In genomic region chrX:35930934-35931406, GRCm38 (mm10) we compare ENCODE assay signal across 20 mouse cellular contexts. TPM values are rescaled to one million over a fixed set of nuclear protein-coding genes. Genes with fewer than 3 reads are reported as not detected.
DNase-seq lines count a peak whose midpoint lies in the region; ATAC-seq and TF ChIP-seq lines count a peak whose summit lies in the region.
"Had no signal": no experiment of that assay in that cellular context is flagged by ENCODE, and none has a peak within 500 bp of the region (broad histone marks: within the 10 kb centered on the region; RNA-seq: fewer than 3 reads in every experiment).

No protein-coding gene starts in this region.

- no peak for TF ChIP-seq CTCF in bone marrow macrophage, adult 2 months (IDR thresholded peaks at IDR 0.05; ENCODE audit: low read depth, low read length)

- H3K36me3 ChIP-seq in macrophage (ENCODE audit: inconsistent target), result no peaks in the 10 kb centered on the region
- H3K36me3 ChIP-seq in stomach, embryonic 15.5 days, result no peaks in the 10 kb centered on the region
- H3K36me3 ChIP-seq: embryonic facial prominence, embryonic 15.5 days; heart, embryonic 12.5 days; neural tube, embryonic 15.5 days had no signal

- H3K9ac ChIP-seq in stomach, embryonic 15.5 days, result no peak overlapping the region
- H3K9ac ChIP-seq: embryonic facial prominence, embryonic 15.5 days; forebrain, embryonic 13.5 days; heart, embryonic 12.5 days; liver, embryonic 14.5 days; neural tube, embryonic 15.5 days had no signal

- H3K4me1 ChIP-seq in bone marrow macrophage, adult 2 months (ENCODE audit: control insufficient read depth, insufficient read depth, low read length), result peaks cover 20% of the 10 kb centered on the region
- H3K4me1 ChIP-seq in stomach, embryonic 15.5 days, result no peaks in the 10 kb centered on the region
- H3K4me1 ChIP-seq: embryonic facial prominence, embryonic 15.5 days; neural tube, embryonic 15.5 days had no signal

- no peaks in the 10 kb centered on the region for H3K9me3 ChIP-seq in stomach, embryonic 15.5 days
- H3K9me3 ChIP-seq: embryonic facial prominence, embryonic 15.5 days; forebrain, embryonic 13.5 days; heart, embryonic 12.5 days; neural tube, embryonic 15.5 days had no signal

- no peak overlapping the region for H3K4me2 ChIP-seq in stomach, embryonic 15.5 days
- H3K4me2 ChIP-seq: embryonic facial prominence, embryonic 15.5 days; forebrain, embryonic 13.5 days; heart, embryonic 12.5 days; neural tube, embryonic 15.5 days had no signal

- WGBS in macrophage (ENCODE audit: missing documents), result 17% methylated on average over 1 of the region's 3 CpGs
- whole genome bisulfite sequencing in stomach, embryonic 15.5 days, result 51% methylated on average over 3 of the region's 3 CpGs

- ATAC-seq in stomach, embryonic 15.5 days (ENCODE audit: insufficient read depth, low FRiP score, low read depth), result peak; percentile 88
- ATAC-seq: forebrain, embryonic 13.5 days; midbrain, embryonic 16.5 days had no signal

- no peaks in the 10 kb centered on the region for H3K27me3 ChIP-seq in stomach, embryonic 15.5 days (replicated peaks)
- H3K27me3 ChIP-seq: embryonic facial prominence, embryonic 15.5 days; forebrain, embryonic 13.5 days; heart, embryonic 12.5 days; neural tube, embryonic 15.5 days had no signal

- DNase-seq in CD4-positive helper T cell, adult 2 months (ENCODE audit: low read depth, low spot score), result peak; percentile 15
- DNase-seq in layer of hippocampus, postnatal 25 days (ENCODE audit: extremely low spot score in 1 of 2, low spot score in 1 of 2), result no peak
- DNase-seq in adrenal gland, postnatal 10 days, result no peak
- no peak for DNase-seq in urinary bladder, postnatal 10 days (ENCODE audit: low spot score)
- DNase-seq: adrenal gland, postnatal 36 days; kidney, adult 11 months; kidney, postnatal 25 days; layer of hippocampus, postnatal 36 days; lung, postnatal 36 days; right cerebral cortex, adult 18-20 months; thymus, postnatal 4 days had no signal

- TF ChIP-seq POLR2A in bone marrow macrophage, adult 2 months (IDR thresholded peaks at IDR 0.05; ENCODE audit: borderline replicate concordance, low read depth, low read length), result no peak

- peak overlapping the region; percentile 47 for H3K4me3 ChIP-seq in bone marrow macrophage, adult 2 months (ENCODE audit: insufficient read depth, low read length)
- no peak overlapping the region for H3K4me3 ChIP-seq in macrophage (ENCODE audit: inconsistent target)
- H3K4me3 ChIP-seq in stomach, embryonic 15.5 days (replicated peaks), result no peak overlapping the region
- H3K4me3 ChIP-seq: embryonic facial prominence, embryonic 15.5 days; forebrain, embryonic 13.5 days; heart, embryonic 12.5 days; neural tube, embryonic 15.5 days had no signal

- peak overlapping the region; percentile 73 for H3K27ac ChIP-seq in bone marrow macrophage, adult 2 months (ENCODE audit: insufficient read depth, low read depth, low read length)
- H3K27ac ChIP-seq in macrophage, result 0 out of 2 replicates have a peak overlapping the region, but pooled peaks have one; percentile 13
- H3K27ac ChIP-seq in stomach, embryonic 15.5 days, result peak overlapping the region; percentile 54; the same call in 1 of the 2 replicates
- H3K27ac ChIP-seq: embryonic facial prominence, embryonic 15.5 days; forebrain, embryonic 13.5 days; liver, embryonic 14.5 days; neural tube, embryonic 15.5 days had no signal

- H3K79me2 ChIP-seq in macrophage (ENCODE audit: inconsistent target), result peaks cover 85% of the 10 kb centered on the region

RNA-seq across cellular contexts. Expression of gene Dock11, which starts 42.3 kb away (rescaled TPM):
- polyA plus RNA-seq in bone marrow macrophage, adult 2 months (2012; ENCODE audit: insufficient read depth, insufficient read length, missing spikeins), result 56.9 and 64.1 TPM in 2 replicates
- 100 to 1,000 TPM in 5 of 26 experiments, 10 to 100 TPM in 21; 56.1 to 187 (median 90.7) TPM for total RNA-seq in macrophage (2018; cell fraction: chromatin; rRNA removed)
- total RNA-seq in macrophage (2018; cell fraction: cytosol; rRNA removed), result 10 to 100 TPM; 37.4 to 55.8 (median 44.9) TPM
- 100 to 1,000 TPM in 1 of 26 experiments, 10 to 100 TPM in 25; 45.1 to 131 (median 66.9) TPM for total RNA-seq in macrophage (2018; cell fraction: nucleus; rRNA removed)
- 33.5 to 49.2 TPM (median 37.8 TPM) in 3 replicates for polyA plus RNA-seq in macrophage (2018)
- polyA plus RNA-seq in stomach, embryonic 15.5 days (2015; fragmentation: Nextera tagmentation; extraction: Ambion mirVana), result 14.1 and 17.0 TPM in 2 replicates
- 10 to 100 TPM; 13.7 to 17.9 TPM for total RNA-seq in layer of hippocampus, postnatal 25 days (2021)
- total RNA-seq in adrenal gland, postnatal 10 days (2021), result 10 to 100 TPM in 1 of 2 experiments, 1 to 10 TPM in 1; 8.7 to 11.8 TPM

Comparison
In these comparisons a context has a peak if more than half of its experiments do, and no peak if none do; other contexts are left out.
1. H3K27ac ChIP-seq: peak in every context shown above with its lines; median percentile 73 in bone marrow macrophage, adult 2 months; 54 in stomach, embryonic 15.5 days; 13 in macrophage.